Mouse (Mus musculus): ENCODE results near the gene Zfand3. TPM values are rescaled to one million over a fixed set of nuclear protein-coding genes. Genes with fewer than 3 reads are reported as not detected.
A peak's percentile ranks its signal among the peaks of the same experiment; 100 is the strongest.

Gene Zfand3
- 51.0 and 58.0 TPM in 2 replicates for polyA plus RNA-seq (2015; fragmentation: Nextera tagmentation; extraction: Ambion mirVana)

- WGBS: under 1% methylated on average over 64 of the region's 93 CpGs
- H3K27ac ChIP-seq: peak within 1 kb of the TSS; percentile 98
- H3K9me3 ChIP-seq: no peaks in the 10 kb centered on the region
- H3K9ac ChIP-seq: peak within 1 kb of the TSS; percentile 84
- no peaks in the 10 kb centered on the region for H3K27me3 ChIP-seq (replicated peaks)
- H3K4me1 ChIP-seq: peaks cover 37% of the 10 kb centered on the region
- H3K4me3 ChIP-seq: peak within 1 kb of the TSS; percentile 75
- H3K4me2 ChIP-seq: peak within 1 kb of the TSS; percentile 72
- H3K36me3 ChIP-seq (replicated peaks): no peaks in the 10 kb centered on the region
- peak; percentile 92 for ATAC-seq (replicated peaks)
These were observed at the start of gene Zfand3 for GRCm38 (mm10) chr17:30004203-30005102. Zfand3 (plus strand) TSS chr17:30004733.

- Histone ChIP-seq H3K36me3 (replicated peaks) (no peaks in the 10 kb centered on the region), H3K4me2 (no peak overlapping the region), H3K4me1 (no peaks in the 10 kb centered on the region), H3K4me3 (no peak overlapping the region), H3K27me3 (replicated peaks) (no peaks in the 10 kb centered on the region), H3K27ac (no peak overlapping the region), H3K9ac (no peak overlapping the region), H3K9me3 (no peaks in the 10 kb centered on the region)
- WGBS: 63% methylated on average over 8 of the region's 8 CpGs
- no peak for ATAC-seq (replicated peaks)
These were observed 48.7 kb upstream of the Zfand3 start for GRCm38 (mm10) chr17:29955880-29956279.

GRCm38 (mm10) chr17:29963730-29964259 is 40.7 kb upstream of the Zfand3 start:
- no peaks in the 10 kb centered on the region for H3K36me3 ChIP-seq (replicated peaks)
- H3K9ac ChIP-seq: no peak overlapping the region
- no peak overlapping the region for H3K27ac ChIP-seq
- peaks cover 24% of the 10 kb centered on the region for H3K4me1 ChIP-seq
- ATAC-seq (replicated peaks): 0 out of 2 replicates have a peak, but pooled peaks have one; percentile 33
- WGBS: 2% methylated on average over 11 of the region's 11 CpGs
- no peak overlapping the region for H3K4me3 ChIP-seq
- 0 out of 2 replicates have a peak, but pooled peaks cover 3% of the 10 kb centered on the region for H3K27me3 ChIP-seq (replicated peaks)
- 0 out of 2 replicates have a peak overlapping the region, but pooled peaks have one; percentile 3 for H3K4me2 ChIP-seq
- H3K9me3 ChIP-seq: no peaks in the 10 kb centered on the region

GRCm38 (mm10) chr17:29965506-29965905 is 39.0 kb upstream of the Zfand3 start:
- Histone ChIP-seq H3K4me2 (0 out of 2 replicates have a peak overlapping the region, but pooled peaks have one; percentile 1), H3K4me3 (no peak overlapping the region), H3K27ac (no peak overlapping the region), H3K36me3 (replicated peaks) (no peaks in the 10 kb centered on the region), H3K27me3 (replicated peaks) (0 out of 2 replicates have a peak, but pooled peaks cover 3% of the 10 kb centered on the region), H3K9ac (no peak overlapping the region), H3K9me3 (no peaks in the 10 kb centered on the region), H3K4me1 (peaks cover 33% of the 10 kb centered on the region)
- ATAC-seq (replicated peaks): peak; percentile 46; the same call in 1 of the 2 replicates
- WGBS: 9% methylated on average over 5 of the region's 5 CpGs

GRCm38 (mm10) chr17:29970037-29970555 is 34.4 kb upstream of the Zfand3 start, which contains the start of gene Mdga1:
Mdga1 (minus strand) TSS chr17:29970087.
- H3K36me3 ChIP-seq (replicated peaks): no peaks in the 10 kb centered on the region
- H3K4me1 ChIP-seq: peaks cover 22% of the 10 kb centered on the region
- H3K4me3 ChIP-seq: no peak within 1 kb of the TSS
- 60% methylated on average over 7 of the region's 7 CpGs for WGBS
- no peak within 1 kb of the TSS for H3K4me2 ChIP-seq
- no peaks in the 10 kb centered on the region for H3K9me3 ChIP-seq
- no peak within 1 kb of the TSS for H3K27ac ChIP-seq
- H3K27me3 ChIP-seq (replicated peaks): 0 out of 2 replicates have a peak, but pooled peaks cover 3% of the 10 kb centered on the region
- H3K9ac ChIP-seq: no peak within 1 kb of the TSS
- no peak for ATAC-seq (replicated peaks)

- Histone ChIP-seq H3K9me3 (no peaks in the 10 kb centered on the region), H3K4me3 (no peak overlapping the region), H3K27ac (no peak overlapping the region), H3K4me2 (no peak overlapping the region), H3K4me1 (peaks cover 17% of the 10 kb centered on the region), H3K36me3 (replicated peaks) (no peaks in the 10 kb centered on the region), H3K27me3 (replicated peaks) (no peaks in the 10 kb centered on the region), H3K9ac (no peak overlapping the region)
- 26% methylated on average over 15 of the region's 15 CpGs for WGBS
- no peak for ATAC-seq (replicated peaks)
These were observed 32.6 kb upstream of the Zfand3 start for GRCm38 (mm10) chr17:29971761-29972432.

- H3K4me1 ChIP-seq: peaks cover 17% of the 10 kb centered on the region
- no peak for ATAC-seq (replicated peaks)
- H3K36me3 ChIP-seq (replicated peaks): no peaks in the 10 kb centered on the region
- no peak overlapping the region for H3K27ac ChIP-seq
- H3K4me2 ChIP-seq: no peak overlapping the region
- WGBS: 94% methylated on average over 7 of the region's 7 CpGs
- no peaks in the 10 kb centered on the region for H3K27me3 ChIP-seq (replicated peaks)
- no peak overlapping the region for H3K9ac ChIP-seq
- H3K4me3 ChIP-seq: no peak overlapping the region
- no peaks in the 10 kb centered on the region for H3K9me3 ChIP-seq
These were observed 31.3 kb upstream of the Zfand3 start for GRCm38 (mm10) chr17:29973226-29973625.

- Histone ChIP-seq H3K4me3 (no peak overlapping the region), H3K9ac (no peak overlapping the region), H3K9me3 (no peaks in the 10 kb centered on the region), H3K36me3 (replicated peaks) (no peaks in the 10 kb centered on the region), H3K4me1 (peaks cover 8% of the 10 kb centered on the region; the same call in 1 of the 2 replicates), H3K27ac (no peak overlapping the region), H3K27me3 (replicated peaks) (no peaks in the 10 kb centered on the region), H3K4me2 (no peak overlapping the region)
- WGBS: 6% methylated on average over 8 of the region's 8 CpGs
- ATAC-seq (replicated peaks): 0 out of 2 replicates have a peak, but pooled peaks have one; percentile 48
These were observed 28.8 kb upstream of the Zfand3 start for GRCm38 (mm10) chr17:29975731-29976130.

- H3K36me3 ChIP-seq (replicated peaks): no peaks in the 10 kb centered on the region
- no peaks in the 10 kb centered on the region for H3K27me3 ChIP-seq (replicated peaks)
- H3K9me3 ChIP-seq: no peaks in the 10 kb centered on the region
- no peak overlapping the region for H3K4me3 ChIP-seq
- no peak for ATAC-seq (replicated peaks)
- WGBS: 58% methylated on average over 4 of the region's 4 CpGs
- H3K27ac ChIP-seq: no peak overlapping the region
- H3K9ac ChIP-seq: no peak overlapping the region
- no peak overlapping the region for H3K4me2 ChIP-seq
- H3K4me1 ChIP-seq: 0 out of 2 replicates have a peak, but pooled peaks cover 3% of the 10 kb centered on the region
These were observed 25.5 kb upstream of the Zfand3 start for GRCm38 (mm10) chr17:29979020-29979419.

GRCm38 (mm10) chr17:29979841-29980240 is 24.7 kb upstream of the Zfand3 start:
- no peak for ATAC-seq (replicated peaks)
- 86% methylated on average over 7 of the region's 7 CpGs for WGBS

GRCm38 (mm10) chr17:29981568-29981967 is 23.0 kb upstream of the Zfand3 start:
- ATAC-seq (replicated peaks): no peak
- Histone ChIP-seq H3K4me3 (no peak overlapping the region), H3K27me3 (replicated peaks) (no peaks in the 10 kb centered on the region), H3K9me3 (no peaks in the 10 kb centered on the region), H3K9ac (no peak overlapping the region), H3K4me2 (no peak overlapping the region), H3K36me3 (replicated peaks) (no peaks in the 10 kb centered on the region), H3K27ac (no peak overlapping the region), H3K4me1 (no peaks in the 10 kb centered on the region; the same call in 1 of the 2 replicates)
- WGBS: 62% methylated on average over 8 of the region's 8 CpGs

More at GRCm38 (mm10) chr17:29979841-29980240, 24.7 kb upstream of the Zfand3 start:
- H3K4me2 ChIP-seq: no peak overlapping the region
- no peaks in the 10 kb centered on the region for H3K36me3 ChIP-seq (replicated peaks)
- no peak overlapping the region for H3K9ac ChIP-seq
- 0 out of 2 replicates have a peak, but pooled peaks cover 3% of the 10 kb centered on the region for H3K4me1 ChIP-seq
- no peaks in the 10 kb centered on the region for H3K27me3 ChIP-seq (replicated peaks)
- H3K9me3 ChIP-seq: no peaks in the 10 kb centered on the region
- no peak overlapping the region for H3K4me3 ChIP-seq
- no peak overlapping the region for H3K27ac ChIP-seq

Measured in midbrain, embryonic 15.5 days (tissue).